Mouse (Mus musculus) heart, postnatal 0 days (tissue): Measurements from ENCODE around the gene Smok2a. TPM values are rescaled to one million over a fixed set of nuclear protein-coding genes. Genes with fewer than 3 reads are reported as not detected.
"Not testable (repeated sequence)": the region's sequence is repeated elsewhere in the genome, so short reads cannot be mapped to it uniquely, and the experiment has no call there.

Experiments
- ATAC-seq: fragments of 200-750 bp; cut with Nextera tagmentation; 2 replicates; pipeline ENCODE4 v1.8.0; 2017; ENCODE audit warnings: low read depth, moderate number of reproducible peaks, moderate library complexity; ENCODE audit not compliant: insufficient read depth
- DNase-seq: peaks from one replicate; pipeline ENCODE4 v3.0.0-alpha.2; 2016; ENCODE audit warnings: low spot score
- H3K27ac ChIP-seq: fragments of 300-500 bp; sonication (generic); 2 replicates; pipeline ENCODE4 v1.5.1; 2014; ENCODE audit warnings: low read depth, mild to moderate bottlenecking
- H3K27me3 ChIP-seq: fragments of 300-500 bp; sonication (generic); 2 replicates; pipeline ENCODE4 v1.6.1; 2014; ENCODE audit warnings: low read length, mixed read lengths; ENCODE audit not compliant: control insufficient read depth, insufficient read depth
- H3K36me3 ChIP-seq: fragments of 300-500 bp; sonication (generic); replicated peaks from 2 replicates; pipeline ENCODE4 v1.6.1; 2014; ENCODE audit warnings: low read length, mixed read lengths; ENCODE audit not compliant: control insufficient read depth, insufficient read depth
- H3K4me1 ChIP-seq: fragments of 300-500 bp; sonication (generic); 2 replicates; pipeline ENCODE4 v1.6.1; 2014; ENCODE audit warnings: antibody characterized with exemption; ENCODE audit not compliant: control insufficient read depth, insufficient read depth
- H3K4me2 ChIP-seq: fragments of 300-500 bp; sonication (generic); 2 replicates; pipeline ENCODE4 v1.6.1; 2014; ENCODE audit warnings: low read depth, mild to moderate bottlenecking, low read length, moderate library complexity
- H3K4me3 ChIP-seq: fragments of 300-500 bp; sonication (generic); 2 replicates; pipeline ENCODE4 v1.5.1; 2014; ENCODE audit warnings: low read depth, low read length
- H3K9ac ChIP-seq: fragments of 300-500 bp; sonication (generic); replicated peaks from 2 replicates; pipeline ENCODE4 v1.6.1; 2014; ENCODE audit warnings: low read depth, low read length, mixed read lengths
- H3K9me3 ChIP-seq: fragments of 300-500 bp; sonication (generic); replicated peaks from 2 replicates; pipeline ENCODE4 v1.6.1; 2016; ENCODE audit warnings: low read length; ENCODE audit not compliant: control insufficient read depth
- WGBS: fragments of 180-500 bp; shearing (Covaris S2); extraction: QIAGEN DNeasy Blood & Tissue Kit; methylation state at CpG from one replicate; pipeline ENCODE4 v1.1.7; 2014; 5-methylcytosine and 5-hydroxymethylcytosine counted together
- polyA plus RNA-seq: library from polyadenylated mRNA; unstranded; fragments of >200 nt; fragmentation: Nextera tagmentation; extraction: Ambion mirVana; gene quantifications from 2 replicates; pipeline ENCODE4 v1.2.1, GENCODE M21; 2015
- total RNA-seq: library from RNA; depleted of rRNA; stranded (reverse); fragments of >200 nt; gene quantifications from 2 replicates; pipeline ENCODE4 v1.2.3, GENCODE M21; 2014; ENCODE audit warnings: low replicate concordance

Gene Smok2a
- total and polyA plus RNA-seq, 2 experiments from 2014 or later: not detected

DNA sequence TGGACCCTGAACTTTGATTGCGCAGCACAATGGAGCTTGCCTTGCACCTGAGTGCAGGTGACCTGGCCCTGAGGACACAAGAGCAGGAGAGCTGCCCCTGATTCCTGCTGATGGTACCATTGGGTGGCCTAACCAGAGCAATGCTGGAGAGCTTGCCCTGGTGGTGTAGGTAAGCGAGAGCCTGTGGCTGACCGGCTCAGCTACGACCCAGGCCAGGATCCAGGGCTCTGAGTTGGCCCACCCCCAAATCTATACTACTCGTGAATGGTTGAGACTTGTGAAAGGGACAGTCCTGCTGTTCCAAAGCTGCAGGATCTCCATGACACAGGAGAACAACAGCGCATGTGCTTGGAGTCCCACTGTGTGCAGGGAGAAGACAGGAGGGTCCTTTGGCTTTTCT lies 34.4 kb upstream of the Smok2a start:
- not testable (repeated sequence) for DNase-seq, H3K9ac ChIP-seq, ATAC-seq, H3K4me1 ChIP-seq, H3K4me2 ChIP-seq, H3K4me3 ChIP-seq, H3K36me3 ChIP-seq, H3K27ac ChIP-seq, H3K27me3 ChIP-seq
- 74% methylated on average over 6 of the region's 6 CpGs for WGBS
- 0 out of 2 replicates have a peak, but pooled peaks cover 12% of the 10 kb centered on the region for H3K9me3 ChIP-seq

- 0 out of 2 replicates have a peak, but pooled peaks cover 13% of the 10 kb centered on the region for H3K9me3 ChIP-seq
- H3K27me3 ChIP-seq, H3K4me3 ChIP-seq, H3K27ac ChIP-seq, H3K36me3 ChIP-seq, DNase-seq, ATAC-seq, H3K4me1 ChIP-seq, H3K9ac ChIP-seq, H3K4me2 ChIP-seq: not testable (repeated sequence)
- WGBS: 46% methylated on average over 6 of the region's 6 CpGs
Measured at GRCm38 (mm10) chr17:13187621-13188020, 33.4 kb upstream of the Smok2a start.

GRCm38 (mm10) chr17:13188846-13189245 lies 32.1 kb upstream of the Smok2a start:
- not testable (repeated sequence) for H3K4me1 ChIP-seq, H3K4me3 ChIP-seq, H3K4me2 ChIP-seq, H3K27me3 ChIP-seq, H3K27ac ChIP-seq, H3K36me3 ChIP-seq, ATAC-seq, H3K9ac ChIP-seq, DNase-seq
- H3K9me3 ChIP-seq: 0 out of 2 replicates have a peak, but pooled peaks cover 14% of the 10 kb centered on the region
- 70% methylated on average over 2 of the region's 2 CpGs for WGBS

DNA sequence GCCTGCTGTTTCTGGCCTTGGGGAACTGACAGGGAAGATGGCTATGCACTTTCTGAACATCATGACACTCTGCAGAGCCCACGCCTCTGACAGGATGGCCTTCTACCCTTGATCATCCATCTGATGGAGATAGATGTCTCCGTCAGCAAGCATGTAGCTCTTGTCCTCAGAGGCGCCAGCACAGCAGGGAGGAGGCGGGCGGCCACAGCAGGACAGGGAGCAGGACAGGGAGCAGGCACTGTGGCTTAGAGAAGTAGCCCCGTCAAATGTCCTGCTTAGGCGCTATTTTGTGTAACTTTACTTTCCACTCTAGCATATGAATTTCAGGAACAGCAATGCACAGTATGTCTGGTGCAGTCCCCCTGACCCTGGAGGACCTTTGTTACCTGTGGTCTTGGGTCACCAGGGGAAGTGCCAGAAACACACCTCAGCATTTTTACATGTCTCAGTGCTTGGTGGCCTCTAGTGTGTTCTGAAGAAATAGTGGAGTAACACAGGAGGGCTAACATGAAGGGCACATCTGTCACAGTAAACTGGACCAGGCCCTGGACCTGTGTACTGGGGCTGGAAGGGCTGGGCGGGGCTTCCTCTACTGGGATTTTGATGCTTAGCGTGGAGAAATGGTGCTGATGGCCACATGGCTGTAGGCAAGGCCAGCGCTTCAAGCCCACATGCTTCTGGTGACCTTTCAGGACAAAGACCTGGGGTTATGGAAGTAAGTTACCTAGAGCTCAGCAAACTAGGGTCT lies 30.0 kb upstream of the Smok2a start:
- H3K4me1 ChIP-seq, H3K27ac ChIP-seq, H3K36me3 ChIP-seq, H3K4me2 ChIP-seq, H3K27me3 ChIP-seq, DNase-seq, H3K9ac ChIP-seq, H3K4me3 ChIP-seq: not testable (repeated sequence)
- 66% methylated on average over 10 of the region's 10 CpGs for WGBS
- ATAC-seq: 0 out of 2 replicates have a peak, but pooled peaks have one; percentile 12
- H3K9me3 ChIP-seq: 0 out of 2 replicates have a peak, but pooled peaks cover 19% of the 10 kb centered on the region

DNA sequence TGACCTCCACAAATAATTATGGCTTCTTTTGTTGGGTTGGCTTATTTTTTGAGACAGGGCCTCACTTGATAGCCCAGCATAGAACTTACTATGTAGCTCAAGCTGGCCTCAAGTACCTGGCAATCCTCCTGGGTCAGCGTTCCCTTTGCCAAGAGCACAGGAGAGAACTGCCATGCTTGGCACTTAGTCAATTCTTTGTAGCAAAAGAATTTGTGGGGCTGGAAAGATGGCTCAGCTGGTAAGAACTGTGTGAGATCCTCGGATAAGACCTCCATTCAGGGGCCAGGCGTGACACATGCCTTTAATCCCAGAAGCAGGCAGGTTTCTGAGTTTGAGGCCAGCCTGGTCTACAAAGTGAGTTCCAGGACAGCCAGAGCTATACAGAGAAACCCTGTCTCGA lies 24.5 kb upstream of the Smok2a start:
- H3K36me3 ChIP-seq, DNase-seq, H3K27me3 ChIP-seq, H3K4me1 ChIP-seq, H3K27ac ChIP-seq, H3K4me3 ChIP-seq, H3K9ac ChIP-seq, H3K4me2 ChIP-seq: not testable (repeated sequence)
- 53% methylated on average over 4 of the region's 4 CpGs for WGBS
- 0 out of 2 replicates have a peak, but pooled peaks cover 21% of the 10 kb centered on the region for H3K9me3 ChIP-seq
- peak; percentile 21; the same call in 1 of the 2 replicates for ATAC-seq

- not testable (repeated sequence) for H3K27ac ChIP-seq, H3K9ac ChIP-seq, DNase-seq, H3K4me3 ChIP-seq, ATAC-seq, H3K4me1 ChIP-seq, H3K27me3 ChIP-seq, H3K36me3 ChIP-seq, H3K4me2 ChIP-seq
- H3K9me3 ChIP-seq: 0 out of 2 replicates have a peak, but pooled peaks cover 16% of the 10 kb centered on the region
- WGBS: 70% methylated on average over 2 of the region's 2 CpGs
Measured at GRCm38 (mm10) chr17:13198812-13199211, 22.2 kb upstream of the Smok2a start.

DNA sequence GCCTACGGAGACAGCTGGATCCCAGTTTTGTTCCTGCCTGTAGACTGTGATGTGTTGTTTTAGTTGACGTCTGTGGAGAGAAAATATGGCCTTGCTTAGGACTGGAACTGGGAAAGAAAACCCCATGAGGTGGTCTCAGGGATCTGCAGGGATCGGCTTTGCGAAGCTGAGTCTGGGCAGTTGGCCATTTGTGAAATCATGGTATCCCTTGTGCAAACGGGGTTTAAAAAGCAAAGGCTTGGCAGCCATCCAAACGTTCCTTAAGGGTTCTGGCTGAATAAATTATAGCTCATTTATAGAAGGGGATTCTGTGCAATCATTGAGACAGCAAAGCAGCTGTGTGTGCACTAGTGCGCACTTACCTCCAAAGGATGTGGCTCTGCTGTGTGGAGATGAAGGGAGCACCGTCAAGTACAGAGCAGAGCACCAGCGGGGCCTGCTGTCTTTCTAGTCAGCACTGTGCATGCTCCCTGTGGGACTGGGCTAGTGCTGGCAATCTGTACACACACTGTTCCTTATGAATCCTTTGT lies 21.0 kb upstream of the Smok2a start:
- not testable (repeated sequence) for H3K27me3 ChIP-seq, H3K27ac ChIP-seq, H3K9ac ChIP-seq, H3K4me2 ChIP-seq, H3K36me3 ChIP-seq, H3K4me1 ChIP-seq, H3K4me3 ChIP-seq
- ATAC-seq (0 out of 2 replicates have a peak, but pooled peaks have one; percentile 19), DNase-seq (peak; percentile 29)
- WGBS: 67% methylated on average over 8 of the region's 9 CpGs
- H3K9me3 ChIP-seq: 0 out of 2 replicates have a peak, but pooled peaks cover 16% of the 10 kb centered on the region

DNA sequence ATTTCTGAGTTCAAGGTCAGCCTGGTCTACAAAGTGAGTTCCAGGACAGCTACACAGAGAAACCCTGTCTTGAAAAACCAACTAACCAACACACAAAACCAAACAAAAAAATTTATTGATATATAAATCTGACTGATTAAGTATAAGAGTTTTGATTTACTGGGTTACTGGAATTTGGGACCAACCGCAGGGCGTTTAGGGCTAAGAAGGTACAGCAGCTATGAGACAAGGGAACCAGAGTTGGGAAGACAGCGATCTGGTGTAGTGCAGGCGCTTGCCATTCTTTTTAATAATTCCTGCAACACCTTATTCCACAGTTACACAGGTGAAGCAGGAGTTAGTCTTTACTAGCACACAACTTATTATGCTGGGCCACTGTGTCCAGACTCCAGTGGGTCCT lies 19.4 kb upstream of the Smok2a start:
- ATAC-seq, DNase-seq, H3K27ac ChIP-seq, H3K27me3 ChIP-seq, H3K9ac ChIP-seq, H3K9me3 ChIP-seq, H3K36me3 ChIP-seq, H3K4me3 ChIP-seq, H3K4me2 ChIP-seq, H3K4me1 ChIP-seq: not testable (repeated sequence)
- 75% methylated on average over 4 of the region's 4 CpGs for WGBS
